Mouse (Mus musculus) testis, adult 2 months (tissue): ENCODE measurements around the gene Reep1.

Experiments
- CTCF ChIP-seq: fragments of 200-500 bp; IDR thresholded peaks from 2 replicates; pipeline ENCODE4 v1.5.1; 2012; ENCODE audit warnings: low read depth, mild to moderate bottlenecking, inconsistent platforms, low read length, moderate library complexity; ENCODE audit not compliant: control insufficient read depth, insufficient read depth, insufficient replicate concordance
- POLR2A ChIP-seq: fragments of 200-500 bp; IDR thresholded peaks from 2 replicates; pipeline ENCODE4 v1.6.1; 2012; ENCODE audit warnings: low read depth, mild to moderate bottlenecking, inconsistent platforms, low read length, moderate library complexity; ENCODE audit not compliant: control insufficient read depth

GRCm38 (mm10) chr6:71708528-71708927 is 1.2 kb downstream of the Reep1 start:
- TF ChIP-seq CTCF (no peak), POLR2A (no peak)
